Mouse (Mus musculus) bone marrow macrophage, adult 2 months (primary cell): ENCODE results near the gene Peli2. TPM values are rescaled to one million over a fixed set of nuclear protein-coding genes. Genes with fewer than 3 reads are reported as not detected.

Source experiments
- H3K27ac ChIP-seq: 2 replicates; pipeline ENCODE4 v1.5.1; 2012; ENCODE audit warnings: low read depth, low read length; ENCODE audit not compliant: insufficient read depth
- H3K4me1 ChIP-seq: 2 replicates; pipeline ENCODE4 v1.6.1; 2012; ENCODE audit warnings: low read length; ENCODE audit not compliant: control insufficient read depth, insufficient read depth
- H3K4me3 ChIP-seq: 2 replicates; pipeline ENCODE4 v1.5.1; 2012; ENCODE audit warnings: mild to moderate bottlenecking, low read length, moderate library complexity; ENCODE audit not compliant: insufficient read depth
- CTCF ChIP-seq: IDR thresholded peaks from 2 replicates; pipeline ENCODE4 v1.5.1; 2012; ENCODE audit warnings: low read depth, mild to moderate bottlenecking, low read length, moderate library complexity
- POLR2A ChIP-seq: IDR thresholded peaks from 2 replicates; pipeline ENCODE4 v1.6.1; 2012; ENCODE audit warnings: mild to moderate bottlenecking, low read depth, low read length, borderline replicate concordance
- polyA plus RNA-seq: library from polyadenylated mRNA; stranded (reverse); fragments of >200 nt; gene quantifications from 2 replicates; pipeline ENCODE4 v1.2.4, GENCODE M21; 2012; ENCODE audit not compliant: missing spikeins, insufficient read depth, insufficient read length

The Peli2 gene
- polyA plus RNA-seq, 1 experiment: 26.3 TPM

- TF ChIP-seq POLR2A: no peak
- no peak for TF ChIP-seq CTCF
- Histone ChIP-seq H3K27ac (no peak overlapping the region), H3K4me3 (no peak overlapping the region), H3K4me1 (peaks cover 2% of the 10 kb centered on the region; the same call in 1 of the 2 replicates)
These were observed 28.7 kb downstream of the Peli2 start for GRCm38 (mm10) chr14:48149351-48149750.

- Histone ChIP-seq H3K4me3 (no peak overlapping the region), H3K27ac (no peak overlapping the region), H3K4me1 (peaks cover 2% of the 10 kb centered on the region; the same call in 1 of the 2 replicates)
- no peak for TF ChIP-seq CTCF
These were observed 30.3 kb downstream of the Peli2 start for GRCm38 (mm10) chr14:48150903-48151302.

GRCm38 (mm10) chr14:48151554-48151953 is 30.9 kb downstream of the Peli2 start:
- TF ChIP-seq POLR2A (no peak), CTCF (no peak)
- Histone ChIP-seq H3K4me3 (no peak overlapping the region), H3K4me1 (peaks cover 2% of the 10 kb centered on the region), H3K27ac (no peak overlapping the region)

- Histone ChIP-seq H3K4me1 (peaks cover 15% of the 10 kb centered on the region), H3K4me3 (no peak overlapping the region), H3K27ac (no peak overlapping the region)
- TF ChIP-seq CTCF: no peak
- no peak for TF ChIP-seq POLR2A
These were observed 32.4 kb downstream of the Peli2 start for GRCm38 (mm10) chr14:48153064-48153463.

- H3K4me1 ChIP-seq: peaks cover 16% of the 10 kb centered on the region
- no peak overlapping the region for H3K4me3 ChIP-seq
- TF ChIP-seq CTCF: no peak
- TF ChIP-seq POLR2A: no peak
- no peak overlapping the region for H3K27ac ChIP-seq
These were observed 33.4 kb downstream of the Peli2 start for GRCm38 (mm10) chr14:48153865-48154511.

- no peak overlapping the region for H3K27ac ChIP-seq
- H3K4me1 ChIP-seq: peaks cover 16% of the 10 kb centered on the region
- TF ChIP-seq CTCF (no peak), POLR2A (no peak)
- H3K4me3 ChIP-seq: no peak overlapping the region
These were observed 34.0 kb downstream of the Peli2 start for GRCm38 (mm10) chr14:48154641-48155040.

GRCm38 (mm10) chr14:48155153-48155552 is 34.5 kb downstream of the Peli2 start:
- Histone ChIP-seq H3K4me3 (no peak overlapping the region), H3K27ac (no peak overlapping the region), H3K4me1 (peaks cover 16% of the 10 kb centered on the region)
- TF ChIP-seq POLR2A: no peak
- no peak for TF ChIP-seq CTCF

- TF ChIP-seq CTCF: no peak
- no peak for TF ChIP-seq POLR2A
- Histone ChIP-seq H3K27ac (no peak overlapping the region), H3K4me3 (no peak overlapping the region), H3K4me1 (peaks cover 16% of the 10 kb centered on the region)
These were observed 36.5 kb downstream of the Peli2 start for GRCm38 (mm10) chr14:48157085-48157484.

- H3K27ac ChIP-seq: no peak overlapping the region
- peaks cover 16% of the 10 kb centered on the region for H3K4me1 ChIP-seq
- TF ChIP-seq POLR2A: no peak
- no peak for TF ChIP-seq CTCF
- H3K4me3 ChIP-seq: no peak overlapping the region
These were observed 37.2 kb downstream of the Peli2 start for GRCm38 (mm10) chr14:48157835-48158234.

- TF ChIP-seq CTCF: no peak
- Histone ChIP-seq H3K4me3 (no peak overlapping the region), H3K4me1 (peaks cover 16% of the 10 kb centered on the region), H3K27ac (no peak overlapping the region)
These were observed 38.8 kb downstream of the Peli2 start for GRCm38 (mm10) chr14:48159401-48159800.

- no peak overlapping the region for H3K4me3 ChIP-seq
- no peak for TF ChIP-seq CTCF
- TF ChIP-seq POLR2A: no peak
- peaks cover 9% of the 10 kb centered on the region for H3K4me1 ChIP-seq
- no peak overlapping the region for H3K27ac ChIP-seq
These were observed 41.8 kb downstream of the Peli2 start for GRCm38 (mm10) chr14:48162446-48162845.
